Mouse (Mus musculus) layer of hippocampus, adult 18-20 months (tissue): ENCODE results near the gene Prss37. TPM values are rescaled to one million over a fixed set of nuclear protein-coding genes. Genes with fewer than 3 reads are reported as not detected.

Experiments
- DNase-seq, 2 experiments: peaks; one replicate each; pipeline ENCODE4 v3.0.0; 2022; ENCODE audit warnings: low spot score in 2 of 2
- long read RNA-seq: library from polyadenylated mRNA; stranded (forward); transcript quantifications from one replicate; pipeline ENCODE4 v2.0.0, GENCODE M21; 2021
- total RNA-seq, 2 experiments: library from RNA; stranded (reverse); gene quantifications; 2 replicates each; pipeline ENCODE4 v1.2.3; 2021

Prss37 gene
- not detected for total RNA-seq
- long read RNA-seq: 0 reads

- no peak for DNase-seq
These were observed at the start of gene Prss37 for GRCm38 (mm10) chr6:40519408-40519807. Gene Prss37 (minus strand): TSS chr6:40519508.

- no peak for DNase-seq
These were observed 35.6 kb upstream of the Prss37 start, which contains the start of gene Olfr461 for GRCm38 (mm10) chr6:40554950-40555349. Gene Olfr461 (minus strand): TSS chr6:40555050.

- no peak for DNase-seq
These were observed 25.4 kb upstream of the Prss37 start for GRCm38 (mm10) chr6:40544690-40545089.

- DNase-seq: no peak
These were observed 26.1 kb downstream of the Prss37 start, which contains the start of gene Tas2r108 for GRCm38 (mm10) chr6:40493229-40493628. Gene Tas2r108 (plus strand): TSS chr6:40493529.

- no peak for DNase-seq
These were observed 28.4 kb downstream of the Prss37 start, which contains the start of gene Tas2r137 for GRCm38 (mm10) chr6:40490933-40491332. Gene Tas2r137 (plus strand): TSS chr6:40491233.

GRCm38 (mm10) chr6:40482318-40482717, 37.0 kb downstream of the Prss37 start:
- no peak for DNase-seq

GRCm38 (mm10) chr6:40479705-40480104, 39.6 kb downstream of the Prss37 start:
- DNase-seq: peak in 1 of 2 experiments; percentile 13

GRCm38 (mm10) chr6:40476132-40476531, 43.2 kb downstream of the Prss37 start:
- no peak for DNase-seq

GRCm38 (mm10) chr6:40471720-40472010, 47.6 kb downstream of the Prss37 start:
- DNase-seq: no peak

GRCm38 (mm10) chr6:40470916-40471719, 48.2 kb downstream of the Prss37 start, which contains the start of gene Ssbp1:
Gene Ssbp1 (plus strand): TSS chr6:40471352.
- DNase-seq: peak; percentile 87 to 96

- peak in 1 of 2 experiments; percentile 9 for DNase-seq
These were observed 53.6 kb downstream of the Prss37 start for GRCm38 (mm10) chr6:40465710-40466109.

Other genes with a start within 250 kb of the Prss37 start
- gene Agk, start 194.3 kb downstream of the Prss37 start, total RNA-seq: 10 to 100 TPM; 41.1 to 43.6 TPM
- 10 to 100 TPM; 48.2 to 49.6 TPM for gene E330009J07Rik, start 83.4 kb downstream of the Prss37 start, total RNA-seq
- not detected for gene Wee2, start 80.4 kb downstream of the Prss37 start, total RNA-seq
- gene Ssbp1, start 48.2 kb downstream of the Prss37 start, total RNA-seq: 10 to 100 TPM; 29.9 to 30.0 TPM
- not detected for gene Tas2r137, start 28.3 kb downstream of the Prss37 start, total RNA-seq
- gene Tas2r108, start 26.0 kb downstream of the Prss37 start, total RNA-seq: not detected
- gene Olfr461, start 35.5 kb upstream of the Prss37 start, total RNA-seq: not detected
- not detected for gene Olfr460, start 50.0 kb upstream of the Prss37 start, total RNA-seq
- 1 to 10 TPM in 1 of 2 experiments, under 1 TPM in 1; 0.99 to 1.4 TPM for gene Clec5a, start 66.3 kb upstream of the Prss37 start, total RNA-seq
- not detected for gene Tas2r138, start 93.8 kb upstream of the Prss37 start, total RNA-seq
- not detected for gene Mgam, start 109.3 kb upstream of the Prss37 start, total RNA-seq